Mouse (Mus musculus) liver (tissue): ENCODE data around the gene Tmem274.
A peak's percentile ranks its signal among the peaks of the same experiment; 100 is the strongest.
"Not testable (repeated sequence)": the region's sequence is repeated elsewhere in the genome, so short reads cannot be mapped to it uniquely, and the experiment has no call there.

ENCODE experiments used
- DNase-seq: peaks from one replicate; pipeline ENCODE4 v3.0.0-alpha.2; 2020; ENCODE audit warnings: mixed read lengths

The Tmem274 gene

GRCm38 (mm10) chr4:149477078-149477477 is at the start of gene Tmem274:
Gene Tmem274 (plus strand): TSS chr4:149477378.
- DNase-seq: no peak

GRCm38 (mm10) chr4:149429592-149429991 is 47.6 kb upstream of the Tmem274 start:
- no peak for DNase-seq

GRCm38 (mm10) chr4:149431887-149432286 is 45.3 kb upstream of the Tmem274 start:
- not testable (repeated sequence) for DNase-seq

- DNase-seq: no peak
These were observed 36.6 kb upstream of the Tmem274 start for GRCm38 (mm10) chr4:149440576-149440975.

- DNase-seq: no peak
These were observed 34.7 kb upstream of the Tmem274 start for GRCm38 (mm10) chr4:149442436-149442835.

GRCm38 (mm10) chr4:149444465-149444864 is 32.7 kb upstream of the Tmem274 start:
- no peak for DNase-seq

GRCm38 (mm10) chr4:149444964-149445701 is 32.0 kb upstream of the Tmem274 start:
- DNase-seq: peak; percentile 92

GRCm38 (mm10) chr4:149445868-149446267 is 31.3 kb upstream of the Tmem274 start:
- peak; percentile 74 for DNase-seq

GRCm38 (mm10) chr4:149446309-149446708 is 30.9 kb upstream of the Tmem274 start:
- DNase-seq: no peak

GRCm38 (mm10) chr4:149450636-149451035 is 26.5 kb upstream of the Tmem274 start:
- no peak for DNase-seq

GRCm38 (mm10) chr4:149453656-149454055 is 23.5 kb upstream of the Tmem274 start:
- peak; percentile 52 for DNase-seq

- no peak for DNase-seq
These were observed 22.9 kb upstream of the Tmem274 start for GRCm38 (mm10) chr4:149454263-149454662.

- no peak for DNase-seq
These were observed 22.3 kb upstream of the Tmem274 start, which contains the start of gene Rbp7 for GRCm38 (mm10) chr4:149454879-149455278. Gene Rbp7 (minus strand): TSS chr4:149454978.

- not testable (repeated sequence) for DNase-seq
These were observed 20.0 kb upstream of the Tmem274 start for GRCm38 (mm10) chr4:149457163-149457562.

GRCm38 (mm10) chr4:149457831-149458430 is 19.2 kb upstream of the Tmem274 start:
- DNase-seq: no peak

- DNase-seq: no peak
These were observed 18.7 kb upstream of the Tmem274 start for GRCm38 (mm10) chr4:149458526-149458925.

GRCm38 (mm10) chr4:149459425-149459824 is 17.8 kb upstream of the Tmem274 start:
- DNase-seq: no peak

GRCm38 (mm10) chr4:149460475-149460874 is 16.7 kb upstream of the Tmem274 start:
- DNase-seq: not testable (repeated sequence)

- no peak for DNase-seq
These were observed 15.4 kb upstream of the Tmem274 start for GRCm38 (mm10) chr4:149461579-149462304.

- DNase-seq: no peak
These were observed 14.7 kb upstream of the Tmem274 start for GRCm38 (mm10) chr4:149462305-149462971.

- DNase-seq: no peak
These were observed 13.7 kb upstream of the Tmem274 start for GRCm38 (mm10) chr4:149463435-149463950.

GRCm38 (mm10) chr4:149469557-149469956 is 7.6 kb upstream of the Tmem274 start:
- no peak for DNase-seq

GRCm38 (mm10) chr4:149475096-149475495 is 2.1 kb upstream of the Tmem274 start:
- DNase-seq: no peak
